Mouse (Mus musculus) kidney, postnatal 25 days (tissue): ENCODE data around the gene Slc25a41.
A peak's percentile ranks its signal among the peaks of the same experiment; 100 is the strongest.

Experiments
- DNase-seq, 2 experiments: peaks; one replicate each; pipeline ENCODE4 v3.0.0; 2021; ENCODE audit warnings: mixed read lengths in 2 of 2

Gene Slc25a41

GRCm38 (mm10) chr17:57038978-57039377 lies 2.5 kb downstream of the Slc25a41 start:
- no peak for DNase-seq

- DNase-seq, result no peak
Observed at GRCm38 (mm10) chr17:57032854-57033253, 8.6 kb downstream of the Slc25a41 start.

DNA sequence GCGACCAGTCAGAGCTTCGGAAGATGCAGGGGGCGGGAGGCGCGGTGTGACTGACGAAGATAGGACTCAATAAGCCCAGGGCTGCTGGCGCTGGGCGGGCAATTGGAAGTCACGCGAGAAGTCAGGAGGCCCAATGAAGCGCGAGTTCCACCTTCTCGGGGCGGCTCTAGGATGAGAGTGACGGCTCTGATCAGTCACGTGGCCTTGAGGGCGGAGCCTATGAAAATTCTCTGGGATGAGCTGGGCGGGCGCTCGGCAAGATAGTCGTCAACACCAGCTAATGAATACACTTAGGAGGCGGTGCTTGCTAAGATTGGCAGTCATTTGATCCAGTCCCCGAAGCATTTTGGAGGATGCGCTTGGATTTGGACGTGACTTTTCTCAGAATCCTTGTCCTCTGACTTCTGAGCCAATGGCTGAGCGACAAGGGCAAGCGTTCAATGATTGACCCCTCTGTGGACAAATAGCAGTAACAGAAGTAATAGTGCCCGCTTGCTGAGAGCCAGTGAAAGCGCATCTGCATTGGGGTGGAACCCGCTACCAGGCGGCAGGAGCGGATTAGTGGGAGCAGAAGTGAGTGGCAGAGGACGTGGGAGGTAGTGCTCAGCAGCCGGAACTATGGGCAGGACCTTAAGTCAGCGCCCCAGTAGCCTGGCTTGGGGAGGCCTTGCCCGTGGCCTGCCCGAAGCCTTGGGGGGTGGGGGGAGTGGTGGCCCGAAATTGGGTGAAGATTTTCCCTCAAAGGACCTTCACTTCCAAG lies 9.6 kb downstream of the Slc25a41 start:
- peak; percentile 100 for DNase-seq

GRCm38 (mm10) chr17:57030931-57031660 lies 10.4 kb downstream of the Slc25a41 start, which contains the start of gene Khsrp:
Khsrp (minus strand) TSS chr17:57031522.
- peak; percentile 21 to 65 for DNase-seq

- DNase-seq, result peak; percentile 18 to 56
Observed at GRCm38 (mm10) chr17:57029691-57030090, 11.8 kb downstream of the Slc25a41 start.

- no peak for DNase-seq
Observed at GRCm38 (mm10) chr17:57027471-57027870, 14.0 kb downstream of the Slc25a41 start.

GRCm38 (mm10) chr17:57020960-57021359 lies 20.5 kb downstream of the Slc25a41 start:
- no peak for DNase-seq

DNA sequence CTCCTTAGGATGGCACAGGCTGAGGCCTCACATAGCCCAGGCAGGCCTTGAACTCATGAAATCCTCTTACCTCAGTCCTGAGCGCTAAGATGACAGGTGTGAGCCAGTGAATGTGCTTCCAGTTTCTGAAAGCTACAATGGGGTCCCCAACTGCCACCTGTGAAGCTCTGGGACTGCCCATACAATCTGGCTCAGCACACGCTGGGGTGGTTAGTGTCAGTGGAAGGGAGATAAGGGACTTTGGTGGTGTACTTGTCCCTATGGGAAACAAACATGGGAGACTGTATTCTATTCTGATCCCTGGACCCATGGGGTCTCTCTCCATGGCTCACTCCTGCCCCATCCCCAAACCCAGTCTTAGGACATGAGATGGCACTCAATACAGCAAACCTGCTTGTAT lies 21.8 kb downstream of the Slc25a41 start:
- no peak for DNase-seq

GRCm38 (mm10) chr17:57012245-57012795 lies 29.1 kb downstream of the Slc25a41 start:
- no peak for DNase-seq

DNA sequence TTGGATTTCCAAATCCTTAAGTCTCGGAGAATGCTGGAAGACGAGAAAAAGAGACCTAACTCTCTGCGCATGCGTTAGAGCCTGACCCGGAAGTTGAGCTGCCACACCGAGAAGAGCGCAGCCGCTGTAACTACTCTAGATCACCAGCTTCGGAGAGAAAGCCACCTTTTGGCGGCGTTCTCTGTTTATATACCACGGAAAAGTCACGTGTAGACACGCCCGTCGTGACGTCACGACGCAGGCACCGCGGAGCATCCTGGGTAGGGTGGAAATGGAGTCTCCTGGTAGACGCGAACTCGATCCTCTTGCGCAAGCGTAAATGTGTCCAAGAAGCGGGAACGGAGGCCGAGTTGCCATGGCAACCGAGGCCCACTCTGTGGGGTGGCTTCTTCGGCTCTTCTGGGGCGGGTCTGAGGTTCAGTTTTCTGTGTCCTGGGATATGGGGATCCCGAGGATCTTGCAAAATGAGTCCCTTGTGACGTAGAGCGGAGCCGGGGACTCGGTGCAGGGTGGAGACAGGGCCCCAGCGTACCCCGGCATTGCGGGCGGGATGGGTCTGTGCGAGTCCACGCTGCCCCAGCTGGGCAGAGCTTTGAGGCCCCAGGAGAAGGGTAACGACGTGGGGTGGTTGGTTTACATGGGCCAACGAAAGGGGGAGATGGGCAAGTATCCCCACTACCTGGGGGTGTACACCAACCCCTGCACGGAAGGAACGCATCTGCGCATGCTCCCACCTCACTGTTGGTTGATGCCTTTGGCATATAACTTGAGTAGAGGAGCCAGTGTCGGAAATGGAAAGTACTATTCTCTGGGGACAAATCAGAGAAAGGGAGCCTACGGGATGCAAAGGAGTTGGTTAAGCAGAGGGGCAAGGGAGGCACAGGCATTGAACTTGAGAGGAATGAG lies 30.0 kb downstream of the Slc25a41 start, which contains the start of the genes Gtf2f1 and Gm17949:
Gtf2f1 (minus strand) TSS at position 53 of the 906 bp plus-strand sequence.
Gm17949 (plus strand) TSS at position 234 of the 906 bp plus-strand sequence.
- DNase-seq, result peak; percentile 95 to 97

DNA sequence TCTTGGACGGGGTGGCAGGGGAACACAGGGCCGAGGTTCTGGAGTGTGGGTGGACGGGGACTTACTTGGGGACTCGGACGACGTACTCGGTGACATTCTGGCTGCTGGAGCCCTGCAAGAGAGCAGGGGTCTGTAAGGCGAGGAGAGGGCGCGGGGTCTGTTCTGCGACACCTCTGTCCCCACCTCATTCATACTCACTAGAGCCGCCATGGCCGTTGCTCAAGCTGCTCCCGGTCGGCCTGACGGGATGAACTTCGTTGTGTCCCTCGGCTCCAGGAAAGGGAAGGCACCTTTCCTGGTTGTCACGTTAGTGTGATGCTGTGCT lies 30.6 kb downstream of the Slc25a41 start:
- DNase-seq, result no peak

- no peak for DNase-seq
Observed at GRCm38 (mm10) chr17:57007137-57007905, 34.1 kb downstream of the Slc25a41 start.

DNA sequence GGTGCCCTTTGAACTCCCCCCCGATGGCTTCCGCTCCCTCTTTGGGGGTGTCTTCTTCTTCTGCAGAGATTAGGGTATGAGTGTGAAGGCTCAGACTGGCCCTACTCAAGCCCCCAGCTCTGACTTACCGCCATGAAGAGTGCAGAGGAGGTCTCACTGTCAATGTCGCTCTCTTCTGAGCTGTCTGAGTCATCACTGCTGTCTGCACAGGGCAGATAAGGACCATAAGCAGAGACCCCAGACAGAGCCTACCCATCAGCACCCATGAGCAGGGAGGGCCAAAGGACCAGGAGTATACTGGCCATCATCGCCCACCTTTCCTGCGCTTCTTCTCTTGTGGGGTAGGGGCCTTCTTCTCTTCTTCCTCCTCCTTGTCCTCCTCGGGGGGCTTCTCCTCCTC lies 37.5 kb downstream of the Slc25a41 start:
- no peak for DNase-seq

- DNase-seq, result no peak
Observed at GRCm38 (mm10) chr17:57001228-57001627, 40.2 kb downstream of the Slc25a41 start.

- peak in 1 of 2 experiments; percentile 23 for DNase-seq
Observed at GRCm38 (mm10) chr17:56999968-57000609, 41.4 kb downstream of the Slc25a41 start, which contains the start of gene Pspn. Pspn (minus strand) TSS chr17:57000018.

DNA sequence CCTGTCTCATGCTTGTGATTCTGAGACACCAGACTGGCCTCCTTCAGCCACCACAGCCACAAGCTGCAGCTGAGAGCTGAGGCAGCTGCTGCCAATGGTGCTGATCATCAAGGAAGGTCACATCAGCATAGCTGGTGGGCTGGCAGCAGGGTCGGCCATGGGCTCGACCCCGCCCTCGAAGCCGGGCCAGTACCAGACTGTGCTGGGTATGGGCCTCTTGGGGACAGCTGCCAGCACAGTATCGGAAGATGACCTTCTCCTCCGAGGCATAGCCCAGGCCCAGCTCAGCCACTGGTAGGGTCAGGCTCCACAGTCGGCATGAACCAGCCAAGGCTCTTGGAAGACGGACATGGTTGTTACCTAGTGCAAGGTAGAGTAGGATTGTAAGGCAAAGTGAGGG lies 42.0 kb downstream of the Slc25a41 start:
- no peak for DNase-seq

GRCm38 (mm10) chr17:56997029-56997667 lies 44.3 kb downstream of the Slc25a41 start, which contains the start of gene Alkbh7:
Alkbh7 (plus strand) TSS chr17:56997339.
- DNase-seq, result peak; percentile 99 to 100

DNA sequence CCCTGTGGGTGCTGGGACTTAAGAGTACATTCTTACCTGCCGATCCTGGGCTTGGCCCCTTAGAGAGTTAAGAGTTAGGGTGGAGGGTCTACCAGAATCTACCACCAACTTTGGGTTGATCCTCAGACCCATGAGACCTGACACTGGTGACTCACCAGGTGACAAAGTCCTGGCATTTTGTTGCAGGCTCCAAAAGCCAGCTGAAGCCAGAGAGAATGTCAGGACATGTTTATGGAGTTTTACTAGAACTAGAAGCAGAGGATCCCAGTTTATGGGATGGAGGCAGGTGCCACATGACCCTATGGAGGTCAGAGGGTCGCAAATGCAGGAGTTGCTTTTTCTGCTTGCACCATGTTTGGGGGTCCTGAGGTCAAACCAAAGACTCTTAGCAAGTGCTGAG lies 44.9 kb downstream of the Slc25a41 start:
- no peak for DNase-seq

DNA sequence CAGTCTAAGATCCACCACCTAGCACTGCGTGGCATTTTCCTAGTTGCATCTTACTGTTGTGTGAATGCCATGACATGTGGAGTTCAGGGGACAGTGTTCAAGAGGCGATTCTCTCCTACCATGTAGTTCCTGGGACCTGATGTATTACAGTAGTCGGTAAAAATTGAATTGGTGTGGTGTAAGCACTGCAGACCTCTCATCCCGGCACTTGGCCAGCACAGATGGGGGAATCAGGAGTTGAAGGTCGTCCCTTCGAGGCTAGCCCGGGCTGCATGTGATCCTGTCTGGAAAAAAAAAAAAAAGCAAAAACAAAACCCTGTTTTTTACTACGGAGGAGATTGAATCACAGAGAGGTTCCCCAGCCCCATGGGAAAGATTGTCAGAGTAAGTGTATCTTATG lies 46.4 kb downstream of the Slc25a41 start:
- no peak for DNase-seq

DNA sequence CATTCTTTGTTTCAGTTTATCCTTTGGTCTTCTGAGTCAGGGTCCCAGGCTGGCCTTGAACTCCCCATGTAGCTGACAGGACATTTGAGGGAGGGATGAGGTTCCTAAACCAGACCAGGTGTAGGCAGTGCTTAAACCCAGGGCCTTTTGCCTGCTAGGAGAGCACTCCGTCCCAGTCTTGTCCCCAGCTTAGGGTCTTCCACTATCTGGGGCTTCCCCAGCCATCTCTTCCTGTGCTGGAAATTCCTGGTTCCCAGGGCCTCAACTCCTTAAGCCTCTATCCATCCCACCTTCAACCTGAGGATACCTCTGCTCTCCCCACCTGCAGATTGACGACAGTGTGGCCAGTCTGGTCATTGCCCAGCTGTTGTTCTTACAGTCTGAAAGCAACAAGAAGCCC lies 50.5 kb downstream of the Slc25a41 start:
- peak in 1 of 2 experiments; percentile 26 for DNase-seq
